Mouse (Mus musculus) MEL (cell line): ENCODE data around the gene Olfr470. TPM values are rescaled to one million over a fixed set of nuclear protein-coding genes. Genes with fewer than 3 reads are reported as not detected.

Source experiments
- DNase-seq: peaks from one replicate; pipeline ENCODE4 v3.0.0; 2011; ENCODE audit warnings: low read depth, low spot score
- H3K27ac ChIP-seq: 2 replicates; pipeline ENCODE4 v1.5.1; 2012; ENCODE audit warnings: low read depth, mild to moderate bottlenecking, control low read depth, low read length, moderate library complexity; ENCODE audit not compliant: control insufficient read depth
- H3K27me3 ChIP-seq, 2 experiments: fragments of 150-350 bp in 1 of 2; sonication (generic) in 1 of 2; 2 replicates each; pipeline ENCODE4 v1.6.1; 2012; ENCODE audit warnings: low read length in 2 of 2, mild to moderate bottlenecking in 2 of 2, improper control_type of control experiment in 1 of 2, moderate library complexity in 1 of 2; ENCODE audit not compliant: insufficient read depth in 2 of 2, control insufficient read depth in 1 of 2
- H3K36me3 ChIP-seq, 2 experiments: 2 replicates each; pipeline ENCODE4 v1.6.1; 2012 to 2014; ENCODE audit warnings: low read length in 2 of 2, improper control_type of control experiment in 1 of 2, inconsistent platforms in 1 of 2, mild to moderate bottlenecking in 1 of 2; ENCODE audit not compliant: insufficient read depth in 2 of 2, control insufficient read depth in 1 of 2
- H3K4me1 ChIP-seq, 2 experiments: fragments of 150-350 bp in 1 of 2; sonication (generic) in 1 of 2; 2 replicates each; pipeline ENCODE4 v1.6.1; 2012; ENCODE audit warnings: low read length in 2 of 2, improper control_type of control experiment in 1 of 2, mild to moderate bottlenecking in 1 of 2; ENCODE audit not compliant: insufficient read depth in 2 of 2, control insufficient read depth in 1 of 2
- H3K4me3 ChIP-seq, 2 experiments: fragments of 150-350 bp in 1 of 2; sonication (generic) in 1 of 2; 2 replicates each; pipeline ENCODE4 v1.5.1; 2012; ENCODE audit warnings: low read depth in 2 of 2, low read length in 2 of 2, mild to moderate bottlenecking in 2 of 2, moderate library complexity in 2 of 2, control low read depth in 1 of 2, improper control_type of control experiment in 1 of 2; ENCODE audit not compliant: control insufficient read depth in 1 of 2, insufficient read depth in 1 of 2
- H3K79me2 ChIP-seq: 2 replicates; pipeline ENCODE4 v1.6.1; 2012; ENCODE audit warnings: mild to moderate bottlenecking, low read length, moderate library complexity; ENCODE audit not compliant: control insufficient read depth, poor library complexity, insufficient read depth
- H3K9ac ChIP-seq: 2 replicates; pipeline ENCODE4 v1.6.1; 2012; ENCODE audit warnings: low read depth, mild to moderate bottlenecking, control low read depth, low read length, moderate library complexity; ENCODE audit not compliant: control insufficient read depth, poor library complexity, severe bottlenecking
- H3K9me3 ChIP-seq: fragments of 150-350 bp; sonication (generic); replicated peaks from 2 replicates; pipeline ENCODE4 v1.6.1; 2012; ENCODE audit warnings: mild to moderate bottlenecking, low read length, improper control_type of control experiment, moderate library complexity; ENCODE audit not compliant: insufficient read depth
- CHD1 ChIP-seq: IDR thresholded peaks from 2 replicates; pipeline ENCODE4 v1.6.1; 2012; ENCODE audit warnings: low read depth, mild to moderate bottlenecking, inconsistent platforms, low read length, improper control_type of control experiment
- CHD2 ChIP-seq: IDR thresholded peaks from 2 replicates; pipeline ENCODE4 v1.6.1; 2011; ENCODE audit warnings: low read length, improper control_type of control experiment
- E2F4 ChIP-seq: IDR thresholded peaks from 2 replicates; pipeline ENCODE4 v1.6.1; 2011; ENCODE audit warnings: low read depth, low read length, improper control_type of control experiment, borderline replicate concordance
- ETS1 ChIP-seq: IDR thresholded peaks from 2 replicates; pipeline ENCODE4 v1.6.1; 2012; ENCODE audit warnings: low read depth, mild to moderate bottlenecking, inconsistent platforms, low read length, improper control_type of control experiment, moderate library complexity
- GABPA ChIP-seq: IDR thresholded peaks from 2 replicates; pipeline ENCODE4 v1.6.1; 2012; ENCODE audit warnings: low read depth, mild to moderate bottlenecking, inconsistent platforms, low read length, improper control_type of control experiment, moderate library complexity
- GATA1 ChIP-seq: IDR thresholded peaks from 2 replicates; pipeline ENCODE4 v1.6.1; 2011; ENCODE audit warnings: low read depth, low read length, improper control_type of control experiment
- HCFC1 ChIP-seq: IDR thresholded peaks from 2 replicates; pipeline ENCODE4 v1.6.1; 2012; ENCODE audit warnings: low read depth, mild to moderate bottlenecking, inconsistent platforms, low read length, improper control_type of control experiment, moderate library complexity
- JUND ChIP-seq: IDR thresholded peaks from 2 replicates; pipeline ENCODE4 v1.6.1; 2011; ENCODE audit warnings: low read depth, mild to moderate bottlenecking, improper control_type of control experiment, low read length
- KAT2A ChIP-seq: conservative IDR thresholded peaks from 2 replicates; pipeline ENCODE4 v1.6.1; 2012; ENCODE audit warnings: low read depth, low read length, improper control_type of control experiment, inconsistent platforms
- MXI1 ChIP-seq: IDR thresholded peaks from 2 replicates; pipeline ENCODE4 v1.6.1; 2011; ENCODE audit warnings: mild to moderate bottlenecking, low read depth, low read length, improper control_type of control experiment
- MYC ChIP-seq: IDR thresholded peaks from 2 replicates; pipeline ENCODE4 v1.6.1; 2011; ENCODE audit warnings: low read depth, mild to moderate bottlenecking, low read length, improper control_type of control experiment, moderate library complexity
- NRF1 ChIP-seq: IDR thresholded peaks from 2 replicates; pipeline ENCODE4 v1.6.1; 2014; ENCODE audit warnings: low read depth, mild to moderate bottlenecking, inconsistent platforms, low read length, improper control_type of control experiment, moderate library complexity; ENCODE audit not compliant: poor library complexity, insufficient read depth, severe bottlenecking
- POLR2A ChIP-seq, 2 experiments: IDR thresholded peaks; 2 replicates each; pipeline ENCODE4 v1.6.1; 2011 to 2012; ENCODE audit warnings: low read length in 2 of 2, mild to moderate bottlenecking in 2 of 2, control low read depth in 1 of 2, improper control_type of control experiment in 1 of 2, low read depth in 1 of 2, moderate library complexity in 1 of 2; ENCODE audit not compliant: control insufficient read depth in 1 of 2, insufficient read depth in 1 of 2, poor library complexity in 1 of 2
- RAD21 ChIP-seq: IDR thresholded peaks from 2 replicates; pipeline ENCODE4 v1.6.1; 2011; ENCODE audit warnings: mild to moderate bottlenecking, low read depth, low read length, improper control_type of control experiment
- RCOR1 ChIP-seq: IDR thresholded peaks from 2 replicates; pipeline ENCODE4 v1.6.1; 2012; ENCODE audit warnings: low read depth, mild to moderate bottlenecking, inconsistent platforms, low read length, improper control_type of control experiment
- SMC3 ChIP-seq: IDR thresholded peaks from 2 replicates; pipeline ENCODE4 v1.6.1; 2011; ENCODE audit warnings: low read depth, low read length, improper control_type of control experiment
- TAL1 ChIP-seq: IDR thresholded peaks from 2 replicates; pipeline ENCODE4 v1.6.1; 2012; ENCODE audit warnings: mild to moderate bottlenecking, inconsistent platforms, low read length, moderate library complexity, mixed read lengths
- TCF12 ChIP-seq: IDR thresholded peaks from 2 replicates; pipeline ENCODE4 v1.6.1; 2014; ENCODE audit warnings: low read depth, mild to moderate bottlenecking, inconsistent platforms, low read length, improper control_type of control experiment, moderate library complexity
- USF1 ChIP-seq: IDR thresholded peaks from 2 replicates; pipeline ENCODE4 v1.6.1; 2014; ENCODE audit warnings: low read depth, mild to moderate bottlenecking, inconsistent platforms, low read length, improper control_type of control experiment, moderate library complexity
- USF2 ChIP-seq, 2 experiments: IDR thresholded peaks; 2 replicates each; pipeline ENCODE4 v1.6.1; 2011 to 2012; ENCODE audit warnings: improper control_type of control experiment in 2 of 2, low read length in 2 of 2, borderline replicate concordance in 1 of 2, inconsistent platforms in 1 of 2, low read depth in 1 of 2, mild to moderate bottlenecking in 1 of 2; ENCODE audit not compliant: insufficient read depth in 1 of 2
- ZMIZ1 ChIP-seq: IDR thresholded peaks from 2 replicates; pipeline ENCODE4 v1.6.1; 2012; ENCODE audit warnings: low read depth, mild to moderate bottlenecking, inconsistent platforms, low read length, improper control_type of control experiment, moderate library complexity
- ZNF384 ChIP-seq: IDR thresholded peaks from 2 replicates; pipeline ENCODE4 v1.6.1; 2012; ENCODE audit warnings: low read depth, mild to moderate bottlenecking, inconsistent platforms, low read length, improper control_type of control experiment
- polyA plus RNA-seq, 2 experiments: library from polyadenylated mRNA; stranded (reverse) in 1 of 2; unstranded in 1 of 2; fragments of >175 nt in 1 of 2; fragments of >200 nt in 1 of 2; gene quantifications; 2 replicates each; pipeline versions ENCODE4 v1.2.1 to v1.2.4; 2012; ENCODE audit warnings: low replicate concordance in 2 of 2, low read depth in 1 of 2; ENCODE audit not compliant: insufficient read length in 2 of 2, insufficient read depth in 1 of 2, missing spikeins in 1 of 2
- total RNA-seq: library from RNA; depleted of rRNA; stranded (reverse); fragments of 300-350 nt; gene quantifications from 2 replicates; pipeline ENCODE4 v1.2.3, GENCODE M21; 2012; rRNA removed

Gene Olfr470
- total and polyA plus RNA-seq, 3 experiments: not detected

- H3K9me3 ChIP-seq: no peaks in the 10 kb centered on the region
- H3K4me3 ChIP-seq: no peak within 1 kb of the TSS
- TF ChIP-seq NRF1: no peak
- TF ChIP-seq RAD21: no peak
- no peak for TF ChIP-seq TAL1
- no peak for TF ChIP-seq SMC3
- no peak for TF ChIP-seq RCOR1
- no peak for TF ChIP-seq POLR2A (IDR thresholded peaks at IDR 0.05; ENCODE audit: control insufficient read depth in 1 of 2, insufficient read depth in 1 of 2, low read depth in 1 of 2, low read length in 2 of 2, poor library complexity in 1 of 2)
- no peak for TF ChIP-seq ZMIZ1
- no peak for TF ChIP-seq MXI1
- TF ChIP-seq CHD1: no peak
- no peak for TF ChIP-seq USF1
- TF ChIP-seq GATA1: no peak
- no peak for TF ChIP-seq E2F4
- TF ChIP-seq HCFC1: no peak
Observed at GRCm38 (mm10) chr7:107801108-107801507, 46.2 kb downstream of the Olfr470 start, which contains the start of gene Ovch2. Ovch2 (minus strand) TSS chr7:107801208.

GRCm38 (mm10) chr7:107796500-107796899, 50.8 kb downstream of the Olfr470 start:
- Histone ChIP-seq H3K4me3 (no peak overlapping the region), H3K9ac (no peak overlapping the region), H3K9me3 (no peaks in the 10 kb centered on the region), H3K79me2 (no peaks in the 10 kb centered on the region), H3K4me1 (no peaks in the 10 kb centered on the region), H3K27ac (no peak overlapping the region), H3K36me3 (no peaks in the 10 kb centered on the region), H3K27me3 (no peaks in the 10 kb centered on the region)
- TF ChIP-seq ETS1 (no peak), MYC (no peak), RAD21 (no peak), NRF1 (no peak), ZNF384 (no peak), USF2 (IDR thresholded peaks at IDR 0.05; ENCODE audit: borderline replicate concordance in 1 of 2, insufficient read depth in 1 of 2, low read depth in 1 of 2, low read length in 2 of 2) (no peak), POLR2A (IDR thresholded peaks at IDR 0.05; ENCODE audit: control insufficient read depth in 1 of 2, insufficient read depth in 1 of 2, low read depth in 1 of 2, low read length in 2 of 2, poor library complexity in 1 of 2) (no peak), SMC3 (no peak), USF1 (no peak), JUND (no peak), RCOR1 (no peak), CHD2 (no peak), KAT2A (no peak), GABPA (no peak), TCF12 (no peak), E2F4 (no peak)
- no peak for DNase-seq

More at GRCm38 (mm10) chr7:107801108-107801507, 46.2 kb downstream of the Olfr470 start, which contains the start of gene Ovch2:
- H3K9ac ChIP-seq: no peak within 1 kb of the TSS
- no peak for DNase-seq
- no peaks in the 10 kb centered on the region for H3K4me1 ChIP-seq
- H3K36me3 ChIP-seq: no peaks in the 10 kb centered on the region
- no peak within 1 kb of the TSS for H3K27ac ChIP-seq
- no peaks in the 10 kb centered on the region for H3K27me3 ChIP-seq
- no peaks in the 10 kb centered on the region for H3K79me2 ChIP-seq

Other genes with a start within 250 kb of the Olfr470 start
- not detected in 2 replicates for gene 5330417H12Rik, start 222.3 kb downstream of the Olfr470 start, total RNA-seq
- gene 5330417H12Rik, start 222.3 kb downstream of the Olfr470 start, polyA plus RNA-seq: not detected
- gene Cyb5r2, start 89.5 kb downstream of the Olfr470 start, total RNA-seq: not detected in 2 replicates
- not detected for gene Cyb5r2, start 89.5 kb downstream of the Olfr470 start, polyA plus RNA-seq
- not detected in 2 replicates for gene Ovch2, start 46.3 kb downstream of the Olfr470 start, total RNA-seq
- not detected for gene Ovch2, start 46.3 kb downstream of the Olfr470 start, polyA plus RNA-seq
- gene Olfr467, start 35.2 kb downstream of the Olfr470 start, total RNA-seq: not detected in 2 replicates
- not detected for gene Olfr467, start 35.2 kb downstream of the Olfr470 start, polyA plus RNA-seq
- gene Olfr469, start 21.9 kb downstream of the Olfr470 start, total RNA-seq: not detected in 2 replicates
- not detected for gene Olfr469, start 21.9 kb downstream of the Olfr470 start, polyA plus RNA-seq
- not detected in 2 replicates for gene Olfr472, start 50.4 kb upstream of the Olfr470 start, total RNA-seq
- under 1 TPM in 1 of 2 experiments, not detected in 1; 0.01 TPM for gene Olfr472, start 50.4 kb upstream of the Olfr470 start, polyA plus RNA-seq
- not detected in 2 replicates for gene Olfr473, start 83.0 kb upstream of the Olfr470 start, total RNA-seq
- not detected for gene Olfr473, start 83.0 kb upstream of the Olfr470 start, polyA plus RNA-seq
- not detected in 2 replicates for gene Olfr474, start 107.2 kb upstream of the Olfr470 start, total RNA-seq
- gene Olfr474, start 107.2 kb upstream of the Olfr470 start, polyA plus RNA-seq: not detected
- gene Olfr476, start 117.3 kb upstream of the Olfr470 start, total RNA-seq: not detected in 2 replicates
- gene Olfr476, start 117.3 kb upstream of the Olfr470 start, polyA plus RNA-seq: not detected
- gene Olfr477, start 139.2 kb upstream of the Olfr470 start, total RNA-seq: not detected in 2 replicates
- gene Olfr477, start 139.2 kb upstream of the Olfr470 start, polyA plus RNA-seq: not detected
- gene Olfr478, start 186.5 kb upstream of the Olfr470 start, total RNA-seq: not detected in 2 replicates
- gene Olfr478, start 186.5 kb upstream of the Olfr470 start, polyA plus RNA-seq: not detected
- not detected in 2 replicates for gene Olfr479, start 203.2 kb upstream of the Olfr470 start, total RNA-seq
- not detected for gene Olfr479, start 203.2 kb upstream of the Olfr470 start, polyA plus RNA-seq
- gene Olfr480, start 219.9 kb upstream of the Olfr470 start, total RNA-seq: not detected in 2 replicates
- gene Olfr480, start 219.9 kb upstream of the Olfr470 start, polyA plus RNA-seq: not detected
- gene Olfr481, start 232.4 kb upstream of the Olfr470 start, total RNA-seq: not detected in 2 replicates
- not detected for gene Olfr481, start 232.4 kb upstream of the Olfr470 start, polyA plus RNA-seq